Mouse (Mus musculus) limb, embryonic 13.5 days (tissue): ENCODE measurements around the gene Map6. TPM values are rescaled to one million over a fixed set of nuclear protein-coding genes. Genes with fewer than 3 reads are reported as not detected.

Source experiments
- ATAC-seq: fragments of 200-750 bp; cut with Nextera tagmentation; 2 replicates; pipeline ENCODE4 v1.8.0; 2017; ENCODE audit warnings: low read depth, moderate number of reproducible peaks, moderate TSS enrichment; ENCODE audit not compliant: low FRiP score
- H3K27ac ChIP-seq: fragments of 300-500 bp; sonication (generic); 2 replicates; pipeline ENCODE4 v1.5.1; 2015; ENCODE audit warnings: inconsistent platforms, mild to moderate bottlenecking, moderate library complexity
- H3K27me3 ChIP-seq: fragments of 300-500 bp; sonication (generic); 2 replicates; pipeline ENCODE4 v1.6.1; 2015; ENCODE audit warnings: mild to moderate bottlenecking, inconsistent platforms
- H3K36me3 ChIP-seq: fragments of 300-500 bp; sonication (generic); 2 replicates; pipeline ENCODE4 v1.6.1; 2015; ENCODE audit warnings: inconsistent platforms, mild to moderate bottlenecking, moderate library complexity
- H3K4me1 ChIP-seq: fragments of 300-500 bp; sonication (generic); 2 replicates; pipeline ENCODE4 v1.6.1; 2015; ENCODE audit warnings: inconsistent platforms
- H3K4me2 ChIP-seq: fragments of 300-500 bp; sonication (generic); replicated peaks from 2 replicates; pipeline ENCODE4 v1.6.1; 2015; ENCODE audit warnings: inconsistent platforms, mild to moderate bottlenecking, moderate library complexity
- H3K4me3 ChIP-seq: fragments of 300-500 bp; sonication (generic); 2 replicates; pipeline ENCODE4 v1.5.1; 2015; ENCODE audit warnings: moderate library complexity, mild to moderate bottlenecking, inconsistent platforms
- H3K9ac ChIP-seq: fragments of 300-500 bp; sonication (generic); 2 replicates; pipeline ENCODE4 v1.6.1; 2015; ENCODE audit warnings: mild to moderate bottlenecking, inconsistent platforms
- H3K9me3 ChIP-seq: fragments of 300-500 bp; sonication (generic); 2 replicates; pipeline ENCODE4 v1.6.1; 2016; ENCODE audit warnings: inconsistent platforms
- WGBS: fragments of 180-500 bp; shearing (Covaris S2); methylation state at CpG from one replicate; pipeline ENCODE4 v1.1.7; 2015; 5-methylcytosine and 5-hydroxymethylcytosine counted together
- polyA plus RNA-seq: library from polyadenylated mRNA; unstranded; fragments of >200 nt; fragmentation: Nextera tagmentation; extraction: Ambion mirVana; gene quantifications from 2 replicates; pipeline ENCODE4 v1.2.1, GENCODE M21; 2015

The Map6 gene
- polyA plus RNA-seq, 1 experiment from 2014 or later, result 4.4 TPM

GRCm38 (mm10) chr7:99267897-99268505 is 754 bp downstream of the Map6 start:
- Histone ChIP-seq H3K4me3 (peak overlapping the region; percentile 55), H3K4me1 (peaks cover 27% of the 10 kb centered on the region), H3K36me3 (no peaks in the 10 kb centered on the region), H3K9me3 (no peaks in the 10 kb centered on the region), H3K9ac (peak overlapping the region; percentile 62), H3K4me2 (peak overlapping the region; percentile 92), H3K27me3 (peaks cover 72% of the 10 kb centered on the region), H3K27ac (no peak overlapping the region)
- ATAC-seq, result peak; percentile 62; the same call in 1 of the 2 replicates
- WGBS, result under 1% methylated on average over 58 of the region's 59 CpGs

- peaks cover 72% of the 10 kb centered on the region for H3K27me3 ChIP-seq
- no peaks in the 10 kb centered on the region for H3K9me3 ChIP-seq
- H3K9ac ChIP-seq, result peak overlapping the region; percentile 62
- H3K36me3 ChIP-seq, result no peaks in the 10 kb centered on the region
- under 1% methylated on average over 29 of the region's 29 CpGs for WGBS
- no peak overlapping the region for H3K27ac ChIP-seq
- H3K4me1 ChIP-seq, result peaks cover 27% of the 10 kb centered on the region
- peak overlapping the region; percentile 55 for H3K4me3 ChIP-seq
- peak overlapping the region; percentile 92 for H3K4me2 ChIP-seq
- peak; percentile 49; the same call in 1 of the 2 replicates for ATAC-seq
These were observed 1.3 kb downstream of the Map6 start for GRCm38 (mm10) chr7:99268506-99268900.

- WGBS, result 7% methylated on average over 42 of the region's 42 CpGs
- ATAC-seq, result 0 out of 2 replicates have a peak, but pooled peaks have one; percentile 20
- Histone ChIP-seq H3K4me3 (peak overlapping the region; percentile 55), H3K27ac (no peak overlapping the region), H3K9ac (peak overlapping the region; percentile 62), H3K9me3 (no peaks in the 10 kb centered on the region), H3K4me2 (peak overlapping the region; percentile 92), H3K4me1 (peaks cover 27% of the 10 kb centered on the region), H3K36me3 (no peaks in the 10 kb centered on the region), H3K27me3 (peaks cover 77% of the 10 kb centered on the region)
These were observed 2.0 kb downstream of the Map6 start for GRCm38 (mm10) chr7:99268951-99269945.

DNA sequence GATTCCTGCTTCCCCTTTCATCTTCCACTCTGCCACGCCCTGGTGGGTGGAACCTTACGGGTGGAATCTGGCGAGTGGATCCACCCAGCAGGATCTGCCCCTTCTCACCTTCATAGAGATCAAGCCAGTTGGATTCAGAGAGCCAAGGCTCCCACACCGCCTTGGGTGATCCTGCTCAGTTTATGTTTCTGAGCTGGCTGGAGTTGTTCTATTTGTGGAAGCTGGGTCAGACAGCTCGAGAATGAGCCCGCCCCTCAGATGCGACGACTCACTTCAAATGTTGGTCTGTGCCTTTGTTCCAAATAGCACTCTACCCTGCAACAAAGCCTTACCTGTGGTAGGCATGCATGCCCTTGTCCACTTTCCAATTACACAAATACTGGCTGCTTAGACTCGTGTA is 4.4 kb downstream of the Map6 start:
- ATAC-seq, result no peak
- Histone ChIP-seq H3K27ac (no peak overlapping the region), H3K9me3 (no peaks in the 10 kb centered on the region), H3K27me3 (peaks cover 59% of the 10 kb centered on the region), H3K4me2 (no peak overlapping the region), H3K36me3 (no peaks in the 10 kb centered on the region), H3K4me1 (peaks cover 27% of the 10 kb centered on the region), H3K4me3 (no peak overlapping the region), H3K9ac (no peak overlapping the region)
- 63% methylated on average over 9 of the region's 9 CpGs for WGBS

DNA sequence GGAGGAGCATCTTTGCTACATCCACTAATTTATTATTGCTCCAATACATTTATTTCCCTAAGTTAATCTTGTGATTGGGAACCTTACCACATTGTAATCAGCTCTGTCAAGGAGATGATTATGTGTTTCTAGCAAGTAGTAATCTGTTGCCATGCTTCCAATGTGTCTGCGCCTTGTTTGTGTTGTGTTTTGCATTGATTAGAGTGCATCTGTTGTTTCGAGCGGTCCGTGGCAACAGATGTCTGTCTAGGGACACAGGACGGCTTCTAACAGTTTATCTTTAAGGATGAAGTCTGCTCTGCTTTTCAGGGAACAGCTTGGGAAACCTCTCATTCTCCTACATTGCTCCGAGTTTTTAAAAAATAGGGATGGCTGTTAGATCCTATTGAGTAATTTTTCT is 7.9 kb downstream of the Map6 start:
- Histone ChIP-seq H3K4me2 (no peak overlapping the region), H3K9ac (no peak overlapping the region), H3K27ac (no peak overlapping the region), H3K36me3 (no peaks in the 10 kb centered on the region), H3K9me3 (no peaks in the 10 kb centered on the region), H3K4me1 (peaks cover 14% of the 10 kb centered on the region; the same call in 1 of the 2 replicates), H3K4me3 (no peak overlapping the region), H3K27me3 (peaks cover 24% of the 10 kb centered on the region)
- no peak for ATAC-seq
- WGBS, result 64% methylated on average over 6 of the region's 6 CpGs

- ATAC-seq, result no peak
- H3K36me3 ChIP-seq, result no peaks in the 10 kb centered on the region
- H3K9ac ChIP-seq, result no peak overlapping the region
- H3K27ac ChIP-seq, result no peak overlapping the region
- no peak overlapping the region for H3K4me3 ChIP-seq
- no peak overlapping the region for H3K4me2 ChIP-seq
- WGBS, result 64% methylated on average over 1 of the region's 1 CpGs
- H3K4me1 ChIP-seq, result peaks cover 16% of the 10 kb centered on the region; the same call in 1 of the 2 replicates
- no peaks in the 10 kb centered on the region for H3K9me3 ChIP-seq
- H3K27me3 ChIP-seq, result peaks cover 9% of the 10 kb centered on the region
These were observed 9.4 kb downstream of the Map6 start for GRCm38 (mm10) chr7:99276679-99277078.

GRCm38 (mm10) chr7:99278309-99278708 is 11.1 kb downstream of the Map6 start:
- WGBS, result 85% methylated on average over 8 of the region's 8 CpGs
- peaks cover 4% of the 10 kb centered on the region; the same call in 1 of the 2 replicates for H3K27me3 ChIP-seq

DNA sequence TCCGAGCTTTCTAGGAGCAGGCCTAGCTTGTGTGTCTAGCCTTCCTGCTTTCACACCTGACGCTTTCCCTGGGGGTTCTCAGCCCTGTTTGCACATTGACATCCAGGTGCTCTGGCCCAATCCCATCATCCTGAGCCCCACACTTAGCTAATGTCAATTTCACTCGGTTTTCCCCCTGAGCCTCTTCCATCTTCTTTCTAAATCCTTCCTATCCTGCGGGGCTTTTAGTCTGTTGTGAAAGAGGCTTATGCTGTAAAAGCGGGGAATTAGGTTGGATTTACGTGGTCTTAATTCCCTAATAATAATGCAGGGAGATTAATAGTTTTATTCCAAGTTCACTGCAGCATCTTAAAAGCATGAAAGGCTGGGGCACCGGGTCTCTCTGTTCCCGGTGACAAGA is 12.3 kb downstream of the Map6 start:
- no peak overlapping the region for H3K4me2 ChIP-seq
- ATAC-seq, result no peak
- H3K36me3 ChIP-seq, result no peaks in the 10 kb centered on the region
- no peaks in the 10 kb centered on the region for H3K27me3 ChIP-seq
- no peak overlapping the region for H3K27ac ChIP-seq
- H3K4me1 ChIP-seq, result peaks cover 16% of the 10 kb centered on the region; the same call in 1 of the 2 replicates
- no peaks in the 10 kb centered on the region for H3K9me3 ChIP-seq
- WGBS, result 49% methylated on average over 8 of the region's 8 CpGs
- H3K4me3 ChIP-seq, result no peak overlapping the region
- H3K9ac ChIP-seq, result no peak overlapping the region

More at GRCm38 (mm10) chr7:99278309-99278708, 11.1 kb downstream of the Map6 start:
- Histone ChIP-seq H3K9ac (no peak overlapping the region), H3K9me3 (no peaks in the 10 kb centered on the region), H3K4me3 (no peak overlapping the region), H3K4me1 (peaks cover 16% of the 10 kb centered on the region; the same call in 1 of the 2 replicates), H3K4me2 (no peak overlapping the region), H3K27ac (no peak overlapping the region), H3K36me3 (no peaks in the 10 kb centered on the region)
- no peak for ATAC-seq

- Histone ChIP-seq H3K4me3 (no peak overlapping the region), H3K4me2 (no peak overlapping the region), H3K9ac (no peak overlapping the region), H3K27me3 (no peaks in the 10 kb centered on the region), H3K36me3 (no peaks in the 10 kb centered on the region), H3K4me1 (peaks cover 12% of the 10 kb centered on the region), H3K27ac (no peak overlapping the region), H3K9me3 (0 out of 2 replicates have a peak, but pooled peaks cover 3% of the 10 kb centered on the region)
- no peak for ATAC-seq
- WGBS, result 74% methylated on average over 3 of the region's 3 CpGs
These were observed 20.0 kb downstream of the Map6 start for GRCm38 (mm10) chr7:99287287-99287686.

DNA sequence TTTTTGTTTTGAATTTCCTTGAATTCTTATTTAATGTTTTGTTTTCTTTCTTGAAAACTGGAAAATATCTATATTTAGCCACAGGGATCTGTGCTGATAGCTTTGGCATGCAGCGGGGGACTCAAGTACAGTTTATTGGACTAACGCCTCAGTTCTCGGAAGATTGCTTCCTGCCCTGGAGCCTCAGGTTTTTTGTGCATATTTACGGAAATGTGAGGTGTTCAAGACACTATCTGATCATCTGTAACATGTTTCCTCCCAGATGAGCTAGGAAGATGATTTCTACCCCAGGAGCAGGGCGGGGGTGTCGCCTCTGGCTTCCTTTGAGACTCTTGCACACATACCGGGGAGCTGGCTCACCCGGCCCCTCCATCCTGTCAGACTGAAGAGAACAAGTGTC is 22.8 kb downstream of the Map6 start:
- WGBS, result 49% methylated on average over 8 of the region's 8 CpGs

DNA sequence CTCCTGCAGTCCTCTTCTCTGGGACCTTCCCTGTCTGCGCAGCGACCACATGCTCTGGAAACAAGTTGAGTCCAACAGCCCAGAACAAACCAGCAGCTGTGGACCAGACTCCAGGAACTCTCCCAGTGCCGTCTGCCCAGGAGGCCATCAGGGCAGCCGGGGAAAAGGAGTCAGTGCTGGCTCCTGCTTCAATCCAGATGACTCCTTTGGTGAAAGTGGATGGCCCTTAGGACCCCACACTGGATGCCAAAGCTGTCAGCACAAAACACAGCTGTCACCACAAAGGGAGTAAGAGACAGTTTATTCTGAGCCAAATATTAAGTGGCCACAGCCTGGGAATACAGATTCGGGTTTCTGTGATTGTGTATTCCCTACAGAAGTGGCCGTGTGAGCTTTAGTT is 23.7 kb downstream of the Map6 start:
- Histone ChIP-seq H3K9ac (no peak overlapping the region), H3K9me3 (0 out of 2 replicates have a peak, but pooled peaks cover 6% of the 10 kb centered on the region), H3K4me2 (no peak overlapping the region), H3K27me3 (no peaks in the 10 kb centered on the region), H3K27ac (no peak overlapping the region), H3K4me1 (peaks cover 12% of the 10 kb centered on the region), H3K36me3 (no peaks in the 10 kb centered on the region), H3K4me3 (no peak overlapping the region)
- WGBS, result 48% methylated on average over 6 of the region's 6 CpGs
- no peak for ATAC-seq

More for the DNA sequence above, 22.8 kb downstream of the Map6 start:
- ATAC-seq, result no peak
- H3K4me1 ChIP-seq, result peaks cover 12% of the 10 kb centered on the region
- no peaks in the 10 kb centered on the region for H3K27me3 ChIP-seq
- no peaks in the 10 kb centered on the region for H3K36me3 ChIP-seq
- no peak overlapping the region for H3K4me2 ChIP-seq
- no peak overlapping the region for H3K9ac ChIP-seq
- no peak overlapping the region for H3K27ac ChIP-seq
- 0 out of 2 replicates have a peak, but pooled peaks cover 7% of the 10 kb centered on the region for H3K9me3 ChIP-seq
- no peak overlapping the region for H3K4me3 ChIP-seq

GRCm38 (mm10) chr7:99294198-99294780 is 27.0 kb downstream of the Map6 start:
- no peak for ATAC-seq
- H3K9me3 ChIP-seq, result 0 out of 2 replicates have a peak, but pooled peaks cover 4% of the 10 kb centered on the region
- H3K4me3 ChIP-seq, result no peak overlapping the region
- H3K27me3 ChIP-seq, result no peaks in the 10 kb centered on the region
- H3K4me2 ChIP-seq, result no peak overlapping the region
- no peak overlapping the region for H3K27ac ChIP-seq
- WGBS, result 95% methylated on average over 2 of the region's 2 CpGs
- no peaks in the 10 kb centered on the region for H3K36me3 ChIP-seq
- H3K9ac ChIP-seq, result no peak overlapping the region
- peaks cover 12% of the 10 kb centered on the region for H3K4me1 ChIP-seq
